Mouse (Mus musculus): ENCODE data around the gene Kcnt2.

GRCm38 (mm10) chr1:140275813-140276212 lies 29.9 kb downstream of the Kcnt2 start:
- TF ChIP-seq CTCF (IDR thresholded peaks at IDR 0.05; ENCODE audit: borderline replicate concordance, extremely low read depth, insufficient read depth, insufficient read length): no peak
- TF ChIP-seq POLR2A (IDR thresholded peaks at IDR 0.05; ENCODE audit: borderline replicate concordance, extremely low read depth, insufficient read depth, insufficient read length, poor library complexity, severe bottlenecking): no peak

Data from brain, embryonic 14.5 days (tissue).